Mouse (Mus musculus): Measurements from ENCODE around the gene Me3. TPM values are rescaled to one million over a fixed set of nuclear protein-coding genes. Genes with fewer than 3 reads are reported as not detected.
A peak's percentile ranks its signal among the peaks of the same experiment; 100 is the strongest.

Me3 gene
- polyA plus RNA-seq, 1 experiment from 2014 or later: 39.5 TPM

- TF ChIP-seq CTCF (IDR thresholded peaks at IDR 0.05; ENCODE audit: low read depth): no peak
- WGBS: 49% methylated on average over 7 of the region's 7 CpGs
- H3K4me3 ChIP-seq (replicated peaks; ENCODE audit: low read depth, low read length): no peak overlapping the region
- no peaks in the 10 kb centered on the region for H3K9me3 ChIP-seq (replicated peaks; ENCODE audit: low read length)
- no peaks in the 10 kb centered on the region for H3K27me3 ChIP-seq (ENCODE audit: insufficient read depth, low read length)
- H3K4me2 ChIP-seq (ENCODE audit: low read length): no peak overlapping the region
- no peaks in the 10 kb centered on the region for H3K4me1 ChIP-seq (replicated peaks; ENCODE audit: insufficient read depth, low read length)
- H3K36me3 ChIP-seq (ENCODE audit: insufficient read depth, low read length): no peaks in the 10 kb centered on the region
- no peak overlapping the region for H3K9ac ChIP-seq (ENCODE audit: low read depth, low read length)
- H3K27ac ChIP-seq: no peak overlapping the region
- ATAC-seq (replicated peaks; ENCODE audit: low FRiP score, low read depth) (no peak), DNase-seq (ENCODE audit: low spot score) (peak; percentile 19)
Observed at GRCm38 (mm10) chr7:89657692-89658212, 25.6 kb downstream of the Me3 start.

GRCm38 (mm10) chr7:89664197-89664596, 32.0 kb downstream of the Me3 start:
- WGBS: 56% methylated on average over 5 of the region's 5 CpGs
- Histone ChIP-seq H3K4me2 (ENCODE audit: low read length) (no peak overlapping the region), H3K4me1 (replicated peaks; ENCODE audit: insufficient read depth, low read length) (no peaks in the 10 kb centered on the region), H3K27me3 (ENCODE audit: insufficient read depth, low read length) (no peaks in the 10 kb centered on the region), H3K27ac (no peak overlapping the region), H3K9ac (ENCODE audit: low read depth, low read length) (no peak overlapping the region), H3K9me3 (replicated peaks; ENCODE audit: low read length) (no peaks in the 10 kb centered on the region), H3K36me3 (ENCODE audit: insufficient read depth, low read length) (no peaks in the 10 kb centered on the region), H3K4me3 (replicated peaks; ENCODE audit: low read depth, low read length) (no peak overlapping the region)
- DNase-seq (ENCODE audit: low spot score) (no peak), ATAC-seq (replicated peaks; ENCODE audit: low FRiP score, low read depth) (no peak)
- no peak for TF ChIP-seq CTCF (IDR thresholded peaks at IDR 0.05; ENCODE audit: low read depth)

GRCm38 (mm10) chr7:89666361-89666760, 34.2 kb downstream of the Me3 start:
- WGBS: 86% methylated on average over 3 of the region's 3 CpGs
- Histone ChIP-seq H3K27me3 (ENCODE audit: insufficient read depth, low read length) (no peaks in the 10 kb centered on the region), H3K4me3 (replicated peaks; ENCODE audit: low read depth, low read length) (no peak overlapping the region), H3K4me1 (replicated peaks; ENCODE audit: insufficient read depth, low read length) (no peaks in the 10 kb centered on the region), H3K4me2 (ENCODE audit: low read length) (no peak overlapping the region), H3K36me3 (ENCODE audit: insufficient read depth, low read length) (no peaks in the 10 kb centered on the region), H3K9ac (ENCODE audit: low read depth, low read length) (no peak overlapping the region), H3K9me3 (replicated peaks; ENCODE audit: low read length) (no peaks in the 10 kb centered on the region), H3K27ac (no peak overlapping the region)
- ATAC-seq (replicated peaks; ENCODE audit: low FRiP score, low read depth): no peak
- no peak for DNase-seq (ENCODE audit: low spot score)
- no peak for TF ChIP-seq CTCF (IDR thresholded peaks at IDR 0.05; ENCODE audit: low read depth)

GRCm38 (mm10) chr7:89667570-89667969, 35.4 kb downstream of the Me3 start:
- Histone ChIP-seq H3K4me2 (ENCODE audit: low read length) (no peak overlapping the region), H3K27ac (no peak overlapping the region), H3K27me3 (ENCODE audit: insufficient read depth, low read length) (no peaks in the 10 kb centered on the region), H3K9me3 (replicated peaks; ENCODE audit: low read length) (no peaks in the 10 kb centered on the region), H3K36me3 (ENCODE audit: insufficient read depth, low read length) (no peaks in the 10 kb centered on the region), H3K4me1 (replicated peaks; ENCODE audit: insufficient read depth, low read length) (no peaks in the 10 kb centered on the region), H3K4me3 (replicated peaks; ENCODE audit: low read depth, low read length) (no peak overlapping the region), H3K9ac (ENCODE audit: low read depth, low read length) (no peak overlapping the region)
- DNase-seq (ENCODE audit: low spot score): no peak
- 72% methylated on average over 4 of the region's 4 CpGs for WGBS
- no peak for ATAC-seq (replicated peaks; ENCODE audit: low FRiP score, low read depth)
- TF ChIP-seq CTCF (IDR thresholded peaks at IDR 0.05; ENCODE audit: low read depth): no peak

GRCm38 (mm10) chr7:89669461-89669860, 37.3 kb downstream of the Me3 start:
- H3K4me1 ChIP-seq (replicated peaks; ENCODE audit: insufficient read depth, low read length): no peaks in the 10 kb centered on the region
- no peak for ATAC-seq (replicated peaks; ENCODE audit: low FRiP score, low read depth)
- H3K36me3 ChIP-seq (ENCODE audit: insufficient read depth, low read length): no peaks in the 10 kb centered on the region
- 0 out of 2 replicates have a peak overlapping the region, but pooled peaks have one; percentile 2 for H3K4me2 ChIP-seq (ENCODE audit: low read length)
- no peak overlapping the region for H3K9ac ChIP-seq (ENCODE audit: low read depth, low read length)
- no peak for TF ChIP-seq CTCF (IDR thresholded peaks at IDR 0.05; ENCODE audit: low read depth)
- 0 out of 2 replicates have a peak overlapping the region, but pooled peaks have one; percentile 13 for H3K27ac ChIP-seq
- H3K9me3 ChIP-seq (replicated peaks; ENCODE audit: low read length): no peaks in the 10 kb centered on the region
- peak; percentile 47 for DNase-seq (ENCODE audit: low spot score)
- H3K4me3 ChIP-seq (replicated peaks; ENCODE audit: low read depth, low read length): no peak overlapping the region
- H3K27me3 ChIP-seq (ENCODE audit: insufficient read depth, low read length): no peaks in the 10 kb centered on the region
- WGBS: 40% methylated on average over 6 of the region's 6 CpGs

GRCm38 (mm10) chr7:89671104-89671831, 39.1 kb downstream of the Me3 start:
- TF ChIP-seq CTCF (IDR thresholded peaks at IDR 0.05; ENCODE audit: low read depth): no peak
- H3K27ac ChIP-seq: no peak overlapping the region

More at GRCm38 (mm10) chr7:89671104-89671831, 39.1 kb downstream of the Me3 start:
- WGBS: 85% methylated on average over 6 of the region's 6 CpGs
- no peaks in the 10 kb centered on the region for H3K9me3 ChIP-seq (replicated peaks; ENCODE audit: low read length)
- ATAC-seq (replicated peaks; ENCODE audit: low FRiP score, low read depth): no peak
- H3K36me3 ChIP-seq (ENCODE audit: insufficient read depth, low read length): no peaks in the 10 kb centered on the region
- DNase-seq (ENCODE audit: low spot score): no peak
- no peak overlapping the region for H3K4me2 ChIP-seq (ENCODE audit: low read length)
- no peak overlapping the region for H3K4me3 ChIP-seq (replicated peaks; ENCODE audit: low read depth, low read length)
- no peaks in the 10 kb centered on the region for H3K27me3 ChIP-seq (ENCODE audit: insufficient read depth, low read length)
- H3K4me1 ChIP-seq (replicated peaks; ENCODE audit: insufficient read depth, low read length): no peaks in the 10 kb centered on the region
- no peak overlapping the region for H3K9ac ChIP-seq (ENCODE audit: low read depth, low read length)

Data from kidney, postnatal 0 days (tissue).